Mouse (Mus musculus) midbrain, embryonic 16.5 days (tissue): Measurements from ENCODE around the gene Katna1. TPM values are rescaled to one million over a fixed set of nuclear protein-coding genes. Genes with fewer than 3 reads are reported as not detected.

Experiments
- ATAC-seq: fragments of 200-750 bp; cut with Nextera tagmentation; 2 replicates; pipeline ENCODE4 v1.8.0; 2017; ENCODE audit warnings: moderate TSS enrichment
- H3K27ac ChIP-seq: fragments of 300-500 bp; sonication (generic); 2 replicates; pipeline ENCODE4 v1.5.1; 2014; ENCODE audit warnings: mild to moderate bottlenecking, low read length, mixed read lengths
- H3K27me3 ChIP-seq: fragments of 300-500 bp; sonication (generic); 2 replicates; pipeline ENCODE4 v1.6.1; 2014; ENCODE audit warnings: low read depth, low read length, mixed read lengths; ENCODE audit not compliant: control insufficient read depth, insufficient read depth
- H3K36me3 ChIP-seq: fragments of 300-500 bp; sonication (generic); 2 replicates; pipeline ENCODE4 v1.6.1; 2014; ENCODE audit warnings: mild to moderate bottlenecking, low read length, moderate library complexity, mixed read lengths; ENCODE audit not compliant: control insufficient read depth, insufficient read depth
- H3K4me1 ChIP-seq: fragments of 300-500 bp; sonication (generic); 2 replicates; pipeline ENCODE4 v1.6.1; 2014; ENCODE audit warnings: mild to moderate bottlenecking, low read length, mixed read lengths; ENCODE audit not compliant: control insufficient read depth, insufficient read depth
- H3K4me2 ChIP-seq: fragments of 300-500 bp; sonication (generic); 2 replicates; pipeline ENCODE4 v1.6.1; 2014; ENCODE audit warnings: mild to moderate bottlenecking, low read length, mixed read lengths
- H3K4me3 ChIP-seq: fragments of 300-500 bp; sonication (generic); 2 replicates; pipeline ENCODE4 v1.5.1; 2014; ENCODE audit warnings: low read depth, mild to moderate bottlenecking, low read length, moderate library complexity, mixed read lengths
- H3K9ac ChIP-seq: fragments of 300-500 bp; sonication (generic); 2 replicates; pipeline ENCODE4 v1.6.1; 2014; ENCODE audit warnings: low read depth, low read length, mixed read lengths
- H3K9me3 ChIP-seq: fragments of 300-500 bp; sonication (generic); replicated peaks from 2 replicates; pipeline ENCODE4 v1.6.1; 2014; ENCODE audit warnings: mild to moderate bottlenecking, low read length, mixed read lengths; ENCODE audit not compliant: control insufficient read depth, poor library complexity, severe bottlenecking
- WGBS: fragments of 180-500 bp; shearing (Covaris S2); extraction: QIAGEN DNeasy Blood & Tissue Kit; methylation state at CpG from one replicate; pipeline ENCODE4 v1.1.7; 2014; 5-methylcytosine and 5-hydroxymethylcytosine counted together
- polyA plus RNA-seq: library from polyadenylated mRNA; unstranded; fragments of >200 nt; fragmentation: Nextera tagmentation; extraction: Ambion mirVana; gene quantifications from 2 replicates; pipeline ENCODE4 v1.2.1, GENCODE M21; 2015

The Katna1 gene
- polyA plus RNA-seq, 1 experiment from 2014 or later: 25.3 TPM

GRCm38 (mm10) chr10:7792254-7792750 is 66.5 kb downstream of the Katna1 start:
- H3K27ac ChIP-seq: peak overlapping the region; percentile 84
- peak overlapping the region; percentile 63 for H3K4me2 ChIP-seq
- H3K27me3 ChIP-seq: no peaks in the 10 kb centered on the region
- H3K36me3 ChIP-seq: peaks cover 8% of the 10 kb centered on the region; the same call in 1 of the 2 replicates
- peak; percentile 40 for ATAC-seq
- peak overlapping the region; percentile 90 for H3K9ac ChIP-seq
- WGBS: under 1% methylated on average over 10 of the region's 10 CpGs
- H3K4me1 ChIP-seq: peaks cover 18% of the 10 kb centered on the region
- no peaks in the 10 kb centered on the region for H3K9me3 ChIP-seq
- peak overlapping the region; percentile 91 for H3K4me3 ChIP-seq

GRCm38 (mm10) chr10:7792751-7793385 is 67.1 kb downstream of the Katna1 start, which contains the start of the genes Ginm1 and Ppil4:
TSS of gene Ginm1 (minus strand) at chr10:7792824.
TSS of gene Ppil4 (plus strand) at chr10:7792891.
- ATAC-seq: peak; percentile 94
- peak within 1 kb of the TSS; percentile 91 for H3K4me3 ChIP-seq
- WGBS: under 1% methylated on average over 52 of the region's 52 CpGs

GRCm38 (mm10) chr10:7801258-7801657 is 75.5 kb downstream of the Katna1 start:
- no peak overlapping the region for H3K27ac ChIP-seq
- no peaks in the 10 kb centered on the region for H3K9me3 ChIP-seq
- H3K9ac ChIP-seq: no peak overlapping the region
- WGBS: 97% methylated on average over 3 of the region's 3 CpGs
- H3K4me2 ChIP-seq: no peak overlapping the region
- H3K4me3 ChIP-seq: no peak overlapping the region
- H3K36me3 ChIP-seq: peaks cover 24% of the 10 kb centered on the region
- no peak for ATAC-seq
- H3K27me3 ChIP-seq: no peaks in the 10 kb centered on the region
- H3K4me1 ChIP-seq: no peaks in the 10 kb centered on the region

More at GRCm38 (mm10) chr10:7792751-7793385, 67.1 kb downstream of the Katna1 start, which contains the start of the genes Ginm1 and Ppil4:
- Histone ChIP-seq H3K9ac (peak within 1 kb of the TSS; percentile 90), H3K4me1 (peaks cover 18% of the 10 kb centered on the region), H3K27me3 (no peaks in the 10 kb centered on the region), H3K9me3 (no peaks in the 10 kb centered on the region), H3K4me2 (peak within 1 kb of the TSS; percentile 85), H3K36me3 (peaks cover 10% of the 10 kb centered on the region; the same call in 1 of the 2 replicates), H3K27ac (peak within 1 kb of the TSS; percentile 84)

GRCm38 (mm10) chr10:7802519-7803140 is 76.8 kb downstream of the Katna1 start:
- 93% methylated on average over 2 of the region's 2 CpGs for WGBS
- ATAC-seq: no peak

GRCm38 (mm10) chr10:7809937-7810336 is 84.1 kb downstream of the Katna1 start:
- 55% methylated on average over 2 of the region's 2 CpGs for WGBS
- Histone ChIP-seq H3K27me3 (no peaks in the 10 kb centered on the region), H3K36me3 (peaks cover 23% of the 10 kb centered on the region), H3K27ac (no peak overlapping the region), H3K4me1 (no peaks in the 10 kb centered on the region), H3K9me3 (no peaks in the 10 kb centered on the region), H3K4me2 (no peak overlapping the region), H3K9ac (no peak overlapping the region), H3K4me3 (no peak overlapping the region)
- peak; percentile 48; the same call in 1 of the 2 replicates for ATAC-seq

More at GRCm38 (mm10) chr10:7802519-7803140, 76.8 kb downstream of the Katna1 start:
- H3K4me1 ChIP-seq: no peaks in the 10 kb centered on the region
- peaks cover 21% of the 10 kb centered on the region for H3K36me3 ChIP-seq
- no peak overlapping the region for H3K9ac ChIP-seq
- no peak overlapping the region for H3K27ac ChIP-seq
- no peak overlapping the region for H3K4me2 ChIP-seq
- H3K9me3 ChIP-seq: no peaks in the 10 kb centered on the region
- no peaks in the 10 kb centered on the region for H3K27me3 ChIP-seq
- H3K4me3 ChIP-seq: no peak overlapping the region

Other genes with a start within 250 kb of the Katna1 start
- gene Lrp11, start 136.2 kb upstream of the Katna1 start, polyA plus RNA-seq: 37.1 and 37.6 TPM in 2 replicates
- 26.8 and 33.1 TPM in 2 replicates for gene Nup43, start 58.5 kb upstream of the Katna1 start, polyA plus RNA-seq
- gene Pcmt1, start 44.9 kb upstream of the Katna1 start, polyA plus RNA-seq: 164 and 177 TPM in 2 replicates
- 10.6 and 11.5 TPM in 2 replicates for gene Lats1, start 44.8 kb upstream of the Katna1 start, polyA plus RNA-seq
- 48.1 and 49.5 TPM in 2 replicates for gene Ginm1, start 66.8 kb downstream of the Katna1 start, polyA plus RNA-seq
- 51.9 and 55.7 TPM in 2 replicates for gene Ppil4, start 66.9 kb downstream of the Katna1 start, polyA plus RNA-seq
- 0.16 and 0.25 TPM in 2 replicates for gene Zc3h12d, start 106.5 kb downstream of the Katna1 start, polyA plus RNA-seq
- gene Tab2, start 230.2 kb downstream of the Katna1 start, polyA plus RNA-seq: 11.6 and 13.3 TPM in 2 replicates